Mouse (Mus musculus) CH12.LX (cell line): ENCODE results near the gene Fstl4. TPM values are rescaled to one million over a fixed set of nuclear protein-coding genes. Genes with fewer than 3 reads are reported as not detected.

Experiments used
- DNase-seq: peaks from one replicate; pipeline ENCODE4 v3.0.0-alpha.2; 2013; ENCODE audit errors: extremely low read depth
- H3K27ac ChIP-seq: 2 replicates; pipeline ENCODE4 v1.5.1; 2012; ENCODE audit warnings: low read depth, mild to moderate bottlenecking, control low read depth, moderate library complexity; ENCODE audit not compliant: insufficient read depth
- H3K27me3 ChIP-seq: replicated peaks from 2 replicates; pipeline ENCODE3; 2012; ENCODE audit warnings: inconsistent platforms
- H3K36me3 ChIP-seq, 2 experiments: replicated peaks in 1 of 2; 2 replicates each; pipeline versions ENCODE3 to v1.6.1; 2012; ENCODE audit warnings: inconsistent platforms in 1 of 2, low read length in 1 of 2, mild to moderate bottlenecking in 1 of 2, mixed read lengths in 1 of 2, moderate library complexity in 1 of 2; ENCODE audit not compliant: control insufficient read depth in 1 of 2, insufficient read depth in 1 of 2
- H3K4me1 ChIP-seq, 2 experiments: 2 replicates each; pipeline ENCODE4 v1.6.1; 2012; ENCODE audit warnings: inconsistent platforms in 1 of 2, moderate library complexity in 1 of 2; ENCODE audit not compliant: insufficient read depth in 2 of 2, control insufficient read depth in 1 of 2
- H3K4me2 ChIP-seq: 2 replicates; pipeline ENCODE4 v1.6.1; 2012; ENCODE audit warnings: low read depth, mild to moderate bottlenecking, control low read depth; ENCODE audit not compliant: poor library complexity, insufficient read depth, severe bottlenecking
- H3K4me3 ChIP-seq, 3 experiments: fragments of 150-350 bp in 1 of 3; sonication (generic) in 1 of 3; replicated peaks in 1 of 3; 2 replicates each; pipeline versions ENCODE3 to v1.5.1; 2011 to 2012; ENCODE audit warnings: low read depth in 2 of 3, low read length in 2 of 3, mild to moderate bottlenecking in 2 of 3, moderate library complexity in 2 of 3, control low read depth in 1 of 3, improper control_type of control experiment in 1 of 3, inconsistent platforms in 1 of 3, mixed read lengths in 1 of 3; ENCODE audit not compliant: poor library complexity in 1 of 3
- H3K79me2 ChIP-seq: replicated peaks from 2 replicates; pipeline ENCODE4 v1.6.1; 2012; ENCODE audit warnings: mild to moderate bottlenecking, moderate library complexity; ENCODE audit not compliant: control insufficient read depth, poor library complexity, insufficient read depth, severe bottlenecking; ENCODE audit errors: extremely low read depth
- H3K9ac ChIP-seq: 2 replicates; pipeline ENCODE4 v1.6.1; 2012; ENCODE audit warnings: low read depth, mild to moderate bottlenecking, control low read depth, moderate library complexity; ENCODE audit not compliant: insufficient read depth
- H3K9me3 ChIP-seq: replicated peaks from 2 replicates; pipeline ENCODE3; 2012; ENCODE audit warnings: low read length, inconsistent platforms, mixed read lengths
- BHLHE40 ChIP-seq: IDR thresholded peaks from 2 replicates; pipeline ENCODE4 v1.6.1; 2011; ENCODE audit warnings: mild to moderate bottlenecking, low read depth, low read length, improper control_type of control experiment
- CTCF ChIP-seq, 2 experiments: IDR thresholded peaks in 1 of 2; conservative IDR thresholded peaks in 1 of 2; 2 replicates each; pipeline ENCODE4 v1.5.1; 2011 to 2012; ENCODE audit warnings: low read depth in 2 of 2, low read length in 2 of 2, improper control_type of control experiment in 1 of 2, inconsistent platforms in 1 of 2, mild to moderate bottlenecking in 1 of 2, moderate library complexity in 1 of 2
- ELF1 ChIP-seq: IDR thresholded peaks from 2 replicates; pipeline ENCODE4 v1.6.1; 2014; ENCODE audit warnings: low read depth, mild to moderate bottlenecking, inconsistent platforms, low read length, improper control_type of control experiment
- ETS1 ChIP-seq: conservative IDR thresholded peaks from 2 replicates; pipeline ENCODE4 v1.6.1; 2012; ENCODE audit warnings: low read depth, mild to moderate bottlenecking, inconsistent platforms, low read length, improper control_type of control experiment, moderate library complexity
- IRF4 ChIP-seq: IDR thresholded peaks from 2 replicates; pipeline ENCODE4 v1.6.1; 2014; ENCODE audit warnings: low read depth, mild to moderate bottlenecking, inconsistent platforms, low read length, improper control_type of control experiment
- JUN ChIP-seq: IDR thresholded peaks from 2 replicates; pipeline ENCODE4 v1.6.1; 2011; ENCODE audit warnings: low read depth, mild to moderate bottlenecking, low read length, improper control_type of control experiment, moderate library complexity; ENCODE audit not compliant: insufficient read depth
- KAT2A ChIP-seq: IDR thresholded peaks from 2 replicates; pipeline ENCODE4 v1.6.1; 2012; ENCODE audit warnings: low read length, improper control_type of control experiment, inconsistent platforms; ENCODE audit not compliant: insufficient replicate concordance
- MAX ChIP-seq: IDR thresholded peaks from 2 replicates; pipeline ENCODE4 v1.6.1; 2011; ENCODE audit warnings: low read length, improper control_type of control experiment
- MEF2A ChIP-seq: IDR thresholded peaks from 2 replicates; pipeline ENCODE4 v1.6.1; 2014; ENCODE audit warnings: low read depth, mild to moderate bottlenecking, inconsistent platforms, low read length, improper control_type of control experiment, borderline replicate concordance
- MXI1 ChIP-seq: IDR thresholded peaks from 2 replicates; pipeline ENCODE4 v1.6.1; 2011; ENCODE audit warnings: mild to moderate bottlenecking, low read depth, low read length, improper control_type of control experiment
- NELFE ChIP-seq: IDR thresholded peaks from 2 replicates; pipeline ENCODE4 v1.6.1; 2011; ENCODE audit warnings: low read depth, low read length, improper control_type of control experiment
- PAX5 ChIP-seq: IDR thresholded peaks from 2 replicates; pipeline ENCODE4 v1.6.1; 2012; ENCODE audit warnings: low read length, inconsistent platforms, mixed read lengths
- POLR2A ChIP-seq: IDR thresholded peaks from 2 replicates; pipeline ENCODE4 v1.6.1; 2011; ENCODE audit warnings: low read depth, mild to moderate bottlenecking, improper control_type of control experiment, low read length
- RAD21 ChIP-seq: IDR thresholded peaks from 2 replicates; pipeline ENCODE4 v1.6.1; 2011; ENCODE audit warnings: low read depth, mild to moderate bottlenecking, low read length, improper control_type of control experiment, moderate library complexity
- SIN3A ChIP-seq: IDR thresholded peaks from 2 replicates; pipeline ENCODE4 v1.6.1; 2012; ENCODE audit warnings: low read length, improper control_type of control experiment, inconsistent platforms
- SMC3 ChIP-seq: IDR thresholded peaks from 2 replicates; pipeline ENCODE4 v1.6.1; 2011; ENCODE audit warnings: low read depth, low read length, improper control_type of control experiment
- TBP ChIP-seq: conservative IDR thresholded peaks from 2 replicates; pipeline ENCODE4 v1.6.1; 2011; ENCODE audit warnings: low read depth, low read length, improper control_type of control experiment
- TCF12 ChIP-seq: IDR thresholded peaks from 2 replicates; pipeline ENCODE4 v1.6.1; 2014; ENCODE audit warnings: low read depth, mild to moderate bottlenecking, inconsistent platforms, low read length, improper control_type of control experiment
- USF1 ChIP-seq: IDR thresholded peaks from 2 replicates; pipeline ENCODE4 v1.6.1; 2014; ENCODE audit warnings: low read depth, mild to moderate bottlenecking, inconsistent platforms, low read length, improper control_type of control experiment
- USF2 ChIP-seq: conservative IDR thresholded peaks from 2 replicates; pipeline ENCODE4 v1.6.1; 2011; ENCODE audit warnings: low read depth, low read length, improper control_type of control experiment
- ZKSCAN1 ChIP-seq: IDR thresholded peaks from 2 replicates; pipeline ENCODE4 v1.6.1; 2012; ENCODE audit warnings: low read depth, inconsistent platforms, low read length, improper control_type of control experiment, borderline replicate concordance
- ZMIZ1 ChIP-seq: IDR thresholded peaks from 2 replicates; pipeline ENCODE4 v1.6.1; 2012; ENCODE audit warnings: low read depth, mild to moderate bottlenecking, inconsistent platforms, low read length, improper control_type of control experiment
- ZNF384 ChIP-seq: IDR thresholded peaks from 2 replicates; pipeline ENCODE4 v1.6.1; 2012; ENCODE audit warnings: low read depth, low read length, improper control_type of control experiment, inconsistent platforms
- dilution Hi-C: fragments of 300-500 bp; cut with MboI; formaldehyde crosslinking; loops from 2 replicates; pipeline ENCODE4 v1.14.3; 2020; ENCODE audit warnings: low sequenced_read_pairs; ENCODE audit not compliant: extremely low pct_unique_long_range_greater_than_20kb, extremely low pct_ligation_motif_present
- in situ Hi-C: fragments of 300-500 bp; cut with MboI; formaldehyde crosslinking; loops from 3 replicates; pipeline ENCODE4 v1.14.3; 2019; ENCODE audit warnings: low sequenced_read_pairs, low pct_ligation_motif_present, low pct_unique_long_range_greater_than_20kb, mixed read lengths
- polyA plus RNA-seq: library from polyadenylated mRNA; unstranded; fragments of >175 nt; gene quantifications from 2 replicates; pipeline ENCODE4 v1.2.1, GENCODE M21; 2012; ENCODE audit warnings: low read depth; ENCODE audit not compliant: insufficient read length
- total RNA-seq, 2 experiments: library from RNA; depleted of rRNA; stranded (reverse); fragments of 300-350 nt in 1 of 2; fragments of >200 nt in 1 of 2; gene quantifications; 2 replicates each; pipeline ENCODE4 v1.2.3; 2012 to 2014

Fstl4 gene
- total and polyA plus RNA-seq, 3 experiments = not detected

- H3K36me3 ChIP-seq = no peaks in the 10 kb centered on the region
These were observed 314.2 kb downstream of the Fstl4 start for GRCm38 (mm10) chr11:53078419-53079334.

GRCm38 (mm10) chr11:53081310-53081709 lies 316.9 kb downstream of the Fstl4 start:
- no peak overlapping the region for H3K27ac ChIP-seq
- no peaks in the 10 kb centered on the region for H3K36me3 ChIP-seq
- H3K9ac ChIP-seq = no peak overlapping the region
- peaks cover 80% of the 10 kb centered on the region for H3K27me3 ChIP-seq
- H3K4me1 ChIP-seq = no peaks in the 10 kb centered on the region
- peaks cover 17% of the 10 kb centered on the region for H3K9me3 ChIP-seq
- no peak overlapping the region for H3K4me3 ChIP-seq
- no peaks in the 10 kb centered on the region for H3K79me2 ChIP-seq
- no peak for TF ChIP-seq SMC3
- no peak for TF ChIP-seq ZKSCAN1
- no peak for TF ChIP-seq ELF1
- TF ChIP-seq NELFE = no peak
- TF ChIP-seq USF1 = no peak
- no peak for TF ChIP-seq ZNF384
- no peak for TF ChIP-seq MXI1
- no peak for TF ChIP-seq JUN
- no peak for TF ChIP-seq MEF2A
- TF ChIP-seq IRF4 = no peak
- no peak for TF ChIP-seq POLR2A
- no peak for TF ChIP-seq KAT2A
- no peak for TF ChIP-seq MAX
- TF ChIP-seq RAD21 = no peak
- TF ChIP-seq BHLHE40 = no peak
- no peak for TF ChIP-seq TBP
- no peak for TF ChIP-seq TCF12
- no peak for TF ChIP-seq PAX5
- no peak for TF ChIP-seq ZMIZ1
- TF ChIP-seq ETS1 = no peak
- H3K4me2 ChIP-seq = no peak overlapping the region
- in situ Hi-C loops = no loop called here
- dilution Hi-C loops = no loop called here
- no peak for DNase-seq

More at GRCm38 (mm10) chr11:53078419-53079334, 314.2 kb downstream of the Fstl4 start:
- Histone ChIP-seq H3K4me2 (no peak overlapping the region), H3K27me3 (peaks cover 80% of the 10 kb centered on the region), H3K9ac (no peak overlapping the region), H3K79me2 (no peaks in the 10 kb centered on the region), H3K4me3 (no peak overlapping the region), H3K27ac (no peak overlapping the region), H3K4me1 (no peaks in the 10 kb centered on the region), H3K9me3 (peaks cover 20% of the 10 kb centered on the region)
- no peak for TF ChIP-seq USF2
- TF ChIP-seq KAT2A = no peak
- TF ChIP-seq SIN3A = no peak
- no peak for TF ChIP-seq BHLHE40
- no peak for TF ChIP-seq POLR2A
- no peak for TF ChIP-seq ETS1
- peak in 1 of 2 experiments; percentile 24; a peak in 2 of 4 replicates for TF ChIP-seq CTCF (conservative IDR thresholded peaks at IDR 0.05 in 1 of 2, IDR thresholded peaks at IDR 0.05 in 1 of 2; ENCODE audit: low read depth in 2 of 2, low read length in 2 of 2)
- TF ChIP-seq TBP = no peak
- in situ Hi-C loops (no loop called here), dilution Hi-C loops (no loop called here)
- no peak for DNase-seq
